Mouse (Mus musculus) cerebellum, postnatal 14 days (tissue): ENCODE data around the gene 4933402J07Rik.

ENCODE experiments used
- DNase-seq, 2 experiments: peaks; one replicate each; pipeline ENCODE4 v3.0.0; 2021; ENCODE audit warnings: mixed read lengths in 2 of 2

The 4933402J07Rik gene

DNA sequence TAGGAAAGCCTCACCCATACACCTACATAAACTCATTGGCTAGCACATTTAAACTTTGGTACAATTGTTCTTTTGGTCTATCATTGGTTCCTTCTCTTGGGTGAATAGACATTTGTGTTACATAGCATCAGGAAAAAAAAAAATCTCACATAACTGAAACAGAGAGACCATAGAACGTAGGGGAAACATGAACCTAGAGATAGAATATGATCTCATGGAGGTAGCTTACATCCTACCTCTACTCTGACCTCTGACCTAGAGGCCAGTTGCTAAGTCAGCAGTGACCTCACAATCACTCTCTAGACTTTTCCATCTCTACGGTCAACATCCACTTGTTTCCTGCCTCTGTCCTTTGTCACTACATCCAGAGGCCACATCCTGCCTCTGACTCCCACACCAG, at the start of gene 4933402J07Rik:
Gene 4933402J07Rik (plus strand): TSS at position 301 of the 400 bp plus-strand sequence.
- no peak for DNase-seq

DNA sequence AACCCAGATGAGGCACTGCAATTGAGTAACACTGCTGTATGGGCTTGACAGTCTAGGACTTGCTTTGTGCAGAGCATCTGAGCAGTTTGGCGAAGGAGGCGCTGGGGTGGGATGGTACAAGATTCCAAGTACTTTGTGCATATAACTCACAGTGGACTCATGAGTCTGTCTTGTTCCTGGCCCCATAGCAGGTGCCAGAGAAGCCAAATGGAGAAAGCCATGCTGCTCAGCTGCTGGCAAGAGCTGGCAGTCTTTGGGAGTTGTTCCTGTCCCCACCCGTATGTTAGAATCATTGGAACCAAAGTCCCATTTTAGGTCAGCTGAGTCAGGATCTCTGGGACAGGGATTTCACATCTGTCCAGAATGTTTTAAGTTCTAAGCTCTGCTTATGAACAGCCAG, 46.5 kb upstream of the 4933402J07Rik start:
- DNase-seq, result no peak

GRCm38 (mm10) chr8:87525006-87525405, 38.6 kb upstream of the 4933402J07Rik start:
- DNase-seq, result no peak

GRCm38 (mm10) chr8:87531176-87531575, 32.5 kb upstream of the 4933402J07Rik start:
- DNase-seq, result peak in 1 of 2 experiments; percentile 14

DNA sequence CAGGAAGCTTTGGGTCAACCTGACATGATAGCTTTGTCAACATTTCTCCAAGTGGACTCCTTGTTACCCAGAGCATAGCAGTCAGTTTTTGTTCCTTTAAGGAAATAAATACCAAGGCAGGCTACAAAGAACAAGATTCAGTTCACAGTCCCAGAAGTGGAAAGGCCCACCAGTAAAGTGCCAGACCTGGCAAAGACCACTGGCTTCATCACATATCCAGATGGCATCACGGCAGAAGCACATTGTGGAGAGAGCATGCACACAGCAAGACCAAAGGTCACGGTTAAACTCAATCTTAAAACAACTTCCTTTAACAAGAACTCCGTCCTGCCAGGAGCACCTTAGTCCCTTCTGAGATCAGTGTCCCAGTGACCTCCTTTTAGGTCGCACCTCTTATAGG, 30.2 kb upstream of the 4933402J07Rik start:
- DNase-seq, result peak; percentile 48 to 67

DNA sequence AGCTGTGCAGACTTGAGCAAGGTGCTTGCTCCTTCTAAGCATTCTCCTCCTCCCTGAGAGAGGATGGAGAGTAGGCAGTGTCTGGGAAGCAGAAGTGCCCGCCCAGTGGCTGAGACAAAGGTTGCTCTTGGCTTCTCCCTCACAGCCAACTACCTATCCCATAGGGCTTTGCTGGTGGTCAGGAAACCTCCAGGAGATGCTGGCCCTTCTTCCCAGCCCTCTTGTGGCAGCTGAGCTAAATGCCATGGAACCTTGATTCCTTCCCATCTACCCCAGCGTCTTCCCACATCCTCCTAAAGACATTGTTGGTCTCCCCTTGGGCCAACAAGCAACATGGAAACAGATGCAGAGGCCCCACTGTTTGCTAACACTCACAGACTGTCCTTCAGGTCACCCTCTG, 28.8 kb upstream of the 4933402J07Rik start:
- DNase-seq, result peak; percentile 46 to 47

DNA sequence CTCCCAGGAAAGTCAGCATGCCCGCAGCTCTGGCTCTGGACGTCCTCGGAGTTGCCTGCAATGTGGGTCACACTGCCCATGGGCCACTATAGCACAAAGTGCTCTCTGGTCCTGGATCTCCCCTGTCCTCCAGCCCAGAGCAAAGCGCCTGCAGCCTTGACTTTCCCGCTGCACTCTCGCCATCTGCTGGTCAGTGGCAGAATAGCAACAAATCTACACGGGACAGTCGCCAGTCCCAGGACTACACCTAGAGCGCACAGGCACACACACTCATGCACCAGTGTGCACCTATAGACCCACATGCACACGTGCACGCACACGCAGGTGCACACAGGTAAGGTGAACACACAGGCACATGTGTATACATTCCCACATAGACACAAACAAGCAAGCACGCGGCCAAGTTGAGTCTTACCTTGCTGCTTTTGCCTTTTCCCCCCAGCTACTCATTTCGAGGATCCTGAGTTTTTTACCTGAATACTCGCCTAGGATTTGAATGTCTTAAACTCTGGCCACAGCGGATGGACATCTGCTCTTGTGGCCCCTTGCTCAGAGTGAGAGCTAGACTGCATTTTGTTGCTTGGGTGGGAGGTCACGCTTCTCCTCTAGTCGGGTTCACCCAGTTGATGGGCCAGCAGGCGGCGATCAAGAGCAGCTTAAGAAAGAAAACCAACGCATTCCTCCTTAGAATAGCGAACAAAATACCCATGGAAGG, 26.9 kb upstream of the 4933402J07Rik start:
- DNase-seq, result peak; percentile 95

GRCm38 (mm10) chr8:87539829-87540394, 23.7 kb upstream of the 4933402J07Rik start:
- DNase-seq, result peak; percentile 64 to 65

DNA sequence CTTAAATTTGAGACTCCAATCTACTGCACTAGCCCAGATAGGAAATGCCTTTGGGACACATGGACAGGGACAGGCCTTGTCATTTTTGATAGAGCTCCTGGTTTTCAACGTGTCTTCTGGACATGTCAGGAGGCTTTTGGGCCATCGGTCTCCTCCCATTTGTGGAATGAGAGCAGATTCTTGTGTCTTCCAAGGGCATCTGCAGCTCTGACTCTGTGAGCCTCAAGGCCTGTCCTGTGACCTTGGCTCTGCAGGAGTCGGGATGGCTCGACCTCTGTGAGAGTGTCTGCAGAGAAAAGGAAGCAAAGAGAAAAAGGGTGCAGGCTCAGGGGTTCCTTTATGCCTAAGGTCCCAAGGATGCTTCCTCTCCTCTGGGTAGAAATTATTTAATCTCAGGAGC, 13.8 kb upstream of the 4933402J07Rik start:
- no peak for DNase-seq

DNA sequence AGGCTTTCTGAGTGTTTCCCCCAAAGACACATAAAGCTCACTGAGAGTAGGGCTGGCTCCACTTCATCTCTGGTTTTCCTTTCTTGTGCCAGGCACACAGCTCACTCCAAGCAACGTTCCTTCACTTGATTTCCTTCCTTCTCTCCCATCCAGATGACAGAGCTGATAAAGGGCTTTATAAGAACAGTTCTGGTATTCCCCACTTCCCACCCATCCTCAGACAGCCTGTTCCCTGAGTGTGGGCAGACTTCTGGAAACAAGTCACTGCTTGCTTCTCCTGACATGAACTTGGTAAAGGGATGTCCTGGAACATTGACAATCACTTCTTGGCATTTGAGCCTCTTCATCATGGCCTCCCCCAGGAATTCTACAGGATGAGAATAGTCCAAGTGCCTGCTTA, 10.9 kb upstream of the 4933402J07Rik start:
- no peak for DNase-seq

- DNase-seq, result no peak
Measured at GRCm38 (mm10) chr8:87560801-87561200, 2.9 kb upstream of the 4933402J07Rik start.

- DNase-seq, result no peak
Measured at GRCm38 (mm10) chr8:87569203-87569602, 5.5 kb downstream of the 4933402J07Rik start.

GRCm38 (mm10) chr8:87569706-87570563, 6.3 kb downstream of the 4933402J07Rik start:
- no peak for DNase-seq

DNA sequence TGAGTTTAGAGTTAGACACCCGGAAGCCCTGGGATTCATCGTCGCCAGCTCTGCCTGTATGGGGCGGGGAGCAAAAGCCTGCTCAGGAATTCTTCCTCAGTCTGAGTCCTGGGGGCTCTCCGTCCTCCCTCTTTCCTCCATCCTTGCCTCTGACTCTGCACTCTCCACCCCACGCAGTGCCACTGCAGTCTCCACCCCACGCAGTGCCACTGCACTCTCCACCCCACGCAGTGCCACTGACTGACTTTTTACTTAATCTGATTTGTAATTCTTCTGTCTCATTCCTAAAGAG, 6.9 kb downstream of the 4933402J07Rik start:
- DNase-seq, result no peak

GRCm38 (mm10) chr8:87570880-87571279, 7.2 kb downstream of the 4933402J07Rik start:
- peak; percentile 33 to 45 for DNase-seq

DNA sequence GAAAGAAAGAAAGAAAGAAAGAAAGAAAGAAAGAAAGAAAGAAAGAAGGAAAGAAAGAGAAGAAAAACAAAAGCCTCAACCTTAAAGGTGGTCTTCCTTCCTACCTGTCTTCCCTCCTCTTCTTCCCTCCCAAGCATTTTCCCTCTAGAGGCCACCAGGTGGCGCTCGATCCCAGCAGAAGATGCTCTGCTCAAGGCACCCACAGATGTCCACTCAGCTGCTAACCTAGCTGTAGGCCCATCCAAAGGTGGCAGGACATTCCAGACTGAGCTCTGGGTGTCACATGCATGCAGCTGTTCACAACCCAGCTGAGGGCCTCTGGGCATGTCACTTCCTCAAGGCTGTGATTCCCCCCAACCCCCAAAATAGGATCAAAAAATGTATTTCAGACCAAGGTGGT, 30.6 kb downstream of the 4933402J07Rik start:
- DNase-seq, result peak; percentile 86 to 87

- no peak for DNase-seq
Measured at GRCm38 (mm10) chr8:87602731-87603130, 39.1 kb downstream of the 4933402J07Rik start.

DNA sequence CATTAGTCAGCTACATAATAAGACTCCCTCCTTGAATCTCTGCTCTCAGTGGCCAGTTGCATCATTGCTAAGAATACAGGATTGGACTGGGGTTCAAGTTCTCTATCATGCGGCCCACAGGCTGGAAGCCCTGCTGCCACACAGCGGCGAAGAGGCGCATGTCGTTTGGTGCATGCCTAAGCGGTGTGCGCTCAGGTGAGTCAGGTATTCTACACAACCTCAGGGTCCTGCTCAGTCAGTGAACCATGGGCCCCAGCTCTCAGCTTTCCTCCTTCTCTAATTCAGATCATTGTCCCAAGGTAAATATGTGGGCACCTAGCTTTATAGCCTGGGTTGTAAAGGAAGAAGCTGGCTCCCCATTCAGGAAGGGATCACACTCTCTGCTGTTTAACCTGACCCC, 45.5 kb downstream of the 4933402J07Rik start:
- DNase-seq, result no peak

DNA sequence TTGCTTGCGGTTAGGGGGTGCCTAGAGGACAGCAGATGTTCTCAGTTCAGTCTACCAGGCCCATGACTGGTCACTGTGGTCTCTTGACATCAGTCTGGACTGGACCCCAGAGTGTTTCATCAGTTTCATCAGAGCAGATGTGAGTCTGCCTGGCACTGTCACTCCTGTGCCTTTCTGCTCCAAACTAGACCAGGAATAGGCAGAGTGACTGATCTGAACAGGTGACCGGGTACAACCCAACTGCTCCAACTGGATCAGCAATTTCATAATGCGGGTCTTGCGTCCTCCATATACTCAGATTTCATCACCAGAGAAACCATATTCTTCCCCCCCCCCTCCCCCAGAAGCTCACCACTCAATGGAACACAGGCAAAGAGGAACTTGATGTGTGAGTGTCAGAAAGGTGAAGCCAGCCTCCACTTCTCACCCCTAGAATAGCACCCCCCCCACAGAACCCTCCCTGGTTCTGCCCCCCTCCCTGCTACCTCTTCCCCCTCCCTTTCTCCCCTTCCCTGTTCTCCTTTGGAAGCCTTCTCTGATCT, 46.1 kb downstream of the 4933402J07Rik start:
- no peak for DNase-seq

DNA sequence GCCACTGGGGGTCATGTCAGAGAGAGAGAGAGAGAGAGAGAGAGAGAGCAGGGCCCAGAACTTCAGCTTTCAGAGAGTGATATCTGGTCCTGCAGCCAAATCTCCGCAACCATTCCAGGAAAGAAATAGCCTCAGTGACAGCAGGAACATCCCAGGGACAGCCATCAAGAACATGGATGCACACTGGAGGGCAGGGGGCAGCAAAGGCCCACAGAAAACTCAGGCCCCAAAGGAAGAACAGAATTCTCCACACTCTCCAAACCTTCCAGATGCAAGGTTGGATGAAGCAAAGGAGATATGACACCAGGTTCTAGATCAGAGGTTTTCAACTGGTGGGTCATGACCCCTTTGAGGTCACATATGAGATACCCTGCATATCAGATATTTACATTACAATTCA, 50.0 kb downstream of the 4933402J07Rik start:
- peak; percentile 54 to 62 for DNase-seq

- peak; percentile 65 to 66 for DNase-seq
Measured at GRCm38 (mm10) chr8:87619118-87619517, 55.5 kb downstream of the 4933402J07Rik start.

DNA sequence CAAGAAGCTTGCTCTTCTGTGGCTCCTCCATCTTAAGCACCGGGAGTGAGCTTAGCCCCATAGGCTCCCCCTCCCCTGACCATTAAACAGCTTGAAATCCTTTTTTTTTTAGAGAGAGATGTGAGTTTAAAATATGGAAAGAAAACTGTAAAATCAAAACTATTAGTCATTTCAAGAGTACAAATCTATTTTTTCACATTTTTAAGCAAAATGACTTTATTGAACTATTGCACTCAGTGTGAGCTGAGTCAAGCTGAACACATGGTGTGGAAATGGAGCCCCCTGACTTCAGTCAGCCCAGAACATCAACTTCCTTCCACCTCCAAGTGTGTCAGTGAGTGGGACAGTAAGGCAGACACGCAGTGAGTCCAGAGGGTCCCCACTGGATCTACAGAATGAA, 55.9 kb downstream of the 4933402J07Rik start:
- no peak for DNase-seq

DNA sequence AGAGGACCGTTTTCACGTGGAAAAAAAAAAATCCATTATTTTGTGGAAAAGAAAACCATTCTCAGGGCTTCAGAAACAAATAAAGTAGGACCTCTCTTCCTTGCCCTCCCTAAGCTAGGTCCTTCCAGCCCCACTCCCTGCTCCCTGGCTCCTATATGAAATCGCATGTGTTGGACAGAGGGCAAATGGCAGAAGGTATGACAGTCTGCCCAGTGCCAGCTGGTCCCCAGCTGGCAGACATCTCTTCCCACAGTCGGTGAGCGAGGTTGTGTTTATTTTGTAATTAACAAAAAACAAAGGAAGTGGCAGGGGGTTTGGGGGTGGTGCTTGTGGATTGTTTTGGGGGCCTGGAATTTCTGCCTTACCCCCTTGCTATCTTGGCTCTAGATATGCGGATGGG, 56.6 kb downstream of the 4933402J07Rik start:
- DNase-seq, result peak; percentile 73 to 78

- DNase-seq, result peak; percentile 46 to 63
Measured at GRCm38 (mm10) chr8:87621181-87621580, 57.5 kb downstream of the 4933402J07Rik start.
